Mouse (Mus musculus) C2C12 (cell line): ENCODE results near the gene Morn4.
A peak's percentile ranks its signal among the peaks of the same experiment; 100 is the strongest.

Experiments
- CEBPB ChIP-seq: IDR thresholded peaks from one replicate; pipeline ENCODE4 v1.6.1; 2011; ENCODE audit warnings: low read depth, mild to moderate bottlenecking, control low read depth, moderate library complexity
- CTCF ChIP-seq: IDR thresholded peaks from one replicate; pipeline ENCODE4 v1.5.1; 2011; ENCODE audit not compliant: control insufficient read depth, insufficient read depth, insufficient read length
- MAX ChIP-seq: IDR thresholded peaks from one replicate; pipeline ENCODE4 v1.6.1; 2011; ENCODE audit warnings: mild to moderate bottlenecking, control low read depth
- MYOD1 ChIP-seq: IDR thresholded peaks from one replicate; pipeline ENCODE4 v1.6.1; 2011; ENCODE audit warnings: low read depth; ENCODE audit not compliant: control insufficient read depth, insufficient read length
- MYOG ChIP-seq: IDR thresholded peaks from one replicate; pipeline ENCODE4 v1.6.1; 2011; ENCODE audit not compliant: control insufficient read depth, insufficient read length; ENCODE audit errors: extremely low read depth
- USF1 ChIP-seq: IDR thresholded peaks from one replicate; pipeline ENCODE4 v1.6.1; 2011; ENCODE audit warnings: low read depth, mild to moderate bottlenecking, control low read depth, moderate library complexity

DNA sequence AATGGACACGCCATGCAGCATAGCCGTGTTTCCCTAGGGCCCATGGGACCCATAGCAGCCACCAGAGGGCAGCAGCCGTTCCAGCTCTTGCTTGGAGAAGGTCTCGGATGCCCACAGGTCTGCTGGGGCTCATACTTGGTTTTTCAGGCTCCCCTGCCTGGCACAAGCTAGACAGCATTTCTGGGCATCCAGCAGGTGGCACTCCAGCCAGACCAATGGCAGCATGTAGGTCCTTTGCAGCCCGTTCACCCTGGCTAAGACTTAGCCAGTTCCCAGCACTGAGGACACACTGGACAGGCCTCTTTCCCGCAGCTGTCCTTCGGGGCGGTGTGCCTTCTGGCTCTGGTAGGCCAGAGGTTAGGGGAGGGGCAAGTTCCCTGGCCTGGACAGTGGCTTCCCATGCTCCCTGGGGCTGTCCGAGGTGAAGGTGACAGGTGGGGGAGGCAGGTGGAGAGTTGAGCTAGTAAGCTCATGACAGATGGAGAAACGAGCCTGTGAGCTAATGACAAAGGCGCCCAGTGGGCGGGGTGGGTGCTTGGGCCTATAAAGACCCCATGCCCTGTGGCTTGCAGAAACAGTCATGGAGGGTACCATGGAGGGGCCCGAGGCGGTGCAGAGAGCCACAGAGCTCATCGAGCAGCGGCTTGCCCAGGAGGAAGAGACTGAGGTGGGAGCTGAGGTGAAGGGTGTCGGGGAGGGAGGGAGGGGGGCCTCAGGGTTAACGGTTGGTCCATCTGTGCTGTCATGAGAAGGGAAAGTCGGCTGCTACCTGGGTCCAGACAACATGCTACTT is 50.5 kb downstream of the Morn4 start, which contains the start of gene Ankrd2:
- TF ChIP-seq CTCF = peak; percentile 94
- no peak for TF ChIP-seq MYOG
- TF ChIP-seq USF1 = no peak
- no peak for TF ChIP-seq MYOD1
- peak; percentile 55 for TF ChIP-seq MAX
- no peak for TF ChIP-seq CEBPB
